Mouse (Mus musculus) kidney, embryonic 15.5 days (tissue): ENCODE measurements around the gene Fam118a. TPM values are rescaled to one million over a fixed set of nuclear protein-coding genes. Genes with fewer than 3 reads are reported as not detected.
"Not testable (repeated sequence)": the region's sequence is repeated elsewhere in the genome, so short reads cannot be mapped to it uniquely, and the experiment has no call there.

Experiments
- ATAC-seq: fragments of 200-750 bp; cut with Nextera tagmentation; replicated peaks from 2 replicates; pipeline ENCODE4 v1.8.0; 2017; ENCODE audit warnings: moderate TSS enrichment; ENCODE audit not compliant: low FRiP score
- H3K27ac ChIP-seq: fragments of 300-500 bp; sonication (generic); 2 replicates; pipeline ENCODE4 v1.5.1; 2015; ENCODE audit warnings: mild to moderate bottlenecking, inconsistent platforms
- H3K27me3 ChIP-seq: fragments of 300-500 bp; sonication (generic); 2 replicates; pipeline ENCODE4 v1.6.1; 2015; ENCODE audit warnings: inconsistent platforms
- H3K36me3 ChIP-seq: fragments of 300-500 bp; sonication (generic); 2 replicates; pipeline ENCODE4 v1.6.1; 2015; ENCODE audit warnings: inconsistent platforms
- H3K4me1 ChIP-seq: fragments of 300-500 bp; sonication (generic); 2 replicates; pipeline ENCODE4 v1.6.1; 2015; ENCODE audit warnings: inconsistent platforms
- H3K4me2 ChIP-seq: fragments of 300-500 bp; sonication (generic); 2 replicates; pipeline ENCODE4 v1.6.1; 2015; ENCODE audit warnings: moderate library complexity, mild to moderate bottlenecking, inconsistent platforms
- H3K4me3 ChIP-seq: fragments of 300-500 bp; sonication (generic); replicated peaks from 2 replicates; pipeline ENCODE4 v1.5.1; 2015; ENCODE audit warnings: mild to moderate bottlenecking, inconsistent platforms
- H3K9ac ChIP-seq: fragments of 300-500 bp; sonication (generic); 2 replicates; pipeline ENCODE4 v1.6.1; 2015; ENCODE audit warnings: mild to moderate bottlenecking, inconsistent platforms
- H3K9me3 ChIP-seq: fragments of 300-500 bp; sonication (generic); replicated peaks from 2 replicates; pipeline ENCODE4 v1.6.1; 2016; ENCODE audit warnings: inconsistent platforms
- WGBS: fragments of 180-500 bp; shearing (Covaris S2); methylation state at CpG from one replicate; pipeline ENCODE4 v1.1.7; 2015; ENCODE audit warnings: mixed read lengths; 5-methylcytosine and 5-hydroxymethylcytosine counted together
- polyA plus RNA-seq: library from polyadenylated mRNA; unstranded; fragments of >200 nt; fragmentation: Nextera tagmentation; extraction: Ambion mirVana; gene quantifications from 2 replicates; pipeline ENCODE4 v1.2.1, GENCODE M21; 2015

Fam118a gene
- polyA plus RNA-seq, 1 experiment from 2014 or later, result 23.0 TPM

- no peak overlapping the region for H3K4me3 ChIP-seq
- H3K4me1 ChIP-seq, result peaks cover 1% of the 10 kb centered on the region; the same call in 1 of the 2 replicates
- WGBS, result 74% methylated on average over 4 of the region's 4 CpGs
- H3K36me3 ChIP-seq, result no peaks in the 10 kb centered on the region
- no peaks in the 10 kb centered on the region for H3K9me3 ChIP-seq
- H3K27ac ChIP-seq, result no peak overlapping the region
- H3K4me2 ChIP-seq, result no peak overlapping the region
- H3K27me3 ChIP-seq, result peaks cover 5% of the 10 kb centered on the region
- ATAC-seq, result no peak
- no peak overlapping the region for H3K9ac ChIP-seq
Measured at GRCm38 (mm10) chr15:85022211-85022610, 6.5 kb upstream of the Fam118a start.

DNA sequence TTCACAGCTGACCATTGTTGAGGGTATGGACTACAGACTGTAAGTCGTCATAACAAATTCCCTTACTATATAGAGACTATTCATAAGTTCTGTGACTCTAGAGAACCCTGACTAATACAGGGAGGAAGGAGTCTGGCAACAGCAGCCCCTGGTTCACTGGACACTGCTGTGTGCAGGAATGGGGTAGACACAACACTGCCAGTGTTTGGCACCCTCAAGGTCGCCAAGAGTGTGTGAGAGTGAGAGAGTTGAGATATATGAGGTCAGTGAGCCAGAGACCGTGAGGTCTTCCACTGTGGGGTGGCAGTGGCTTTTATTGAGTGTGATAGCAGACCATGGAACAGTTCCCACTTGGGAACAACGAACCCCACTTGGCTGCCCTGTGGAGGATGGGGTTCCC is 2.6 kb upstream of the Fam118a start:
- H3K9me3 ChIP-seq, result no peaks in the 10 kb centered on the region
- no peak overlapping the region for H3K4me3 ChIP-seq
- no peak overlapping the region for H3K9ac ChIP-seq
- H3K4me1 ChIP-seq, result no peaks in the 10 kb centered on the region
- H3K27ac ChIP-seq, result no peak overlapping the region
- H3K4me2 ChIP-seq, result no peak overlapping the region
- no peaks in the 10 kb centered on the region for H3K27me3 ChIP-seq
- H3K36me3 ChIP-seq, result no peaks in the 10 kb centered on the region
- no peak for ATAC-seq
- WGBS, result 77% methylated on average over 4 of the region's 4 CpGs

DNA sequence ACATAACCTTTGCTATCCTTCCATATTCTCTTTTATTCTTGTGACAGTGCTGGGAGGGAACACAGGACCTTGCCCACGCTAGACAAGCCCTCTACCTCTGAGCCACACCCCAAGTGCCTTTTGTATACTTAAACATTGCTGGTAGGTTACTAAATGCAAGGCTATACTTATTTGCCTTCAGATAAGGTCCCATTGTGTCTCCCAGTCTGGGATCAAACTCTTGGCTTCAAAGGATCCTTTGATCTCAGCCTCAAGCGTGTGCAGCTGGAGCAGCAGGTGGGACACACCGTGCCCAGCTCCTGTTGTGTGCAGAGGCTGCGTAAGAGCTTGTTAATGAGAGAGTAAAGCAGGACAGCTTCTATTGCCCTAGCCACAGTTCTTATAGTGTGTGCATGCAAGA is 1.0 kb upstream of the Fam118a start:
- no peak for ATAC-seq
- no peaks in the 10 kb centered on the region for H3K36me3 ChIP-seq
- WGBS, result 45% methylated on average over 4 of the region's 4 CpGs

GRCm38 (mm10) chr15:85030643-85031042 is 1.9 kb downstream of the Fam118a start:
- H3K4me1 ChIP-seq, H3K4me2 ChIP-seq, H3K9me3 ChIP-seq, H3K36me3 ChIP-seq, ATAC-seq, H3K4me3 ChIP-seq, H3K27me3 ChIP-seq, H3K27ac ChIP-seq, H3K9ac ChIP-seq: not testable (repeated sequence)
- 79% methylated on average over 1 of the region's 1 CpGs for WGBS

More for the DNA sequence above, 1.0 kb upstream of the Fam118a start:
- H3K27ac ChIP-seq, result no peak overlapping the region
- no peak overlapping the region for H3K4me3 ChIP-seq
- no peaks in the 10 kb centered on the region for H3K4me1 ChIP-seq
- H3K27me3 ChIP-seq, result no peaks in the 10 kb centered on the region
- H3K9me3 ChIP-seq, result no peaks in the 10 kb centered on the region
- H3K9ac ChIP-seq, result no peak overlapping the region
- no peak overlapping the region for H3K4me2 ChIP-seq

DNA sequence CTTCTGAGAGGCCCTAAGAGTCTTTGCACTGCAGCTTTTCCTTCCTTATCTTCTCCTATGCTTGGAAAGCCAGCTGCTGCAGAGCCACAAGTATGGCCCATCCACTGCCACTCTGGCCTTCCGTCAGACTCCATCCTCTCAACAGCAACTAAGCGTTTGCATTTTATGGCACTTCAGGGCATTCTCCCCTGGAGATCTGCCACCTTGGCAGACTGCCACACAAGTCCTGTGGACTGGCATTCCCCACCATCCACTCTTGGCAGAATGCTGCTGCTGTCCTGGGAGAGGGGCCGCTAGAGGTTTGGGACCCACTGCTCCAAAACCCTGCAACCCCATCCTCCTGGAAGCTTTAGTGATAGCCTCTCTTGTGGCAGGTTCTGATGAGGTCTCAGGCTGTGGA is 3.1 kb downstream of the Fam118a start:
- 0 out of 2 replicates have a peak, but pooled peaks cover 6% of the 10 kb centered on the region for H3K27me3 ChIP-seq
- H3K4me2 ChIP-seq, result no peak overlapping the region
- no peak overlapping the region for H3K4me3 ChIP-seq
- H3K36me3 ChIP-seq, result no peaks in the 10 kb centered on the region
- ATAC-seq, result no peak
- peaks cover 6% of the 10 kb centered on the region for H3K4me1 ChIP-seq
- H3K9ac ChIP-seq, result no peak overlapping the region
- WGBS, result 65% methylated on average over 3 of the region's 3 CpGs
- no peak overlapping the region for H3K27ac ChIP-seq
- no peaks in the 10 kb centered on the region for H3K9me3 ChIP-seq

GRCm38 (mm10) chr15:85033916-85034315 is 5.2 kb downstream of the Fam118a start:
- H3K9ac ChIP-seq, ATAC-seq, H3K9me3 ChIP-seq, H3K27me3 ChIP-seq, H3K36me3 ChIP-seq, H3K4me2 ChIP-seq, H3K4me3 ChIP-seq: not testable (repeated sequence)
- WGBS, result 33% methylated on average over 7 of the region's 7 CpGs
- Histone ChIP-seq H3K27ac (0 out of 2 replicates have a peak overlapping the region, but pooled peaks have one; percentile 10), H3K4me1 (peaks cover 22% of the 10 kb centered on the region)

- Histone ChIP-seq H3K27me3 (0 out of 2 replicates have a peak, but pooled peaks cover 6% of the 10 kb centered on the region), H3K36me3 (no peaks in the 10 kb centered on the region), H3K4me2 (peak overlapping the region; percentile 93), H3K4me1 (peaks cover 26% of the 10 kb centered on the region), H3K9me3 (no peaks in the 10 kb centered on the region), H3K4me3 (peak overlapping the region; percentile 77), H3K9ac (peak overlapping the region; percentile 88), H3K27ac (peak overlapping the region; percentile 76)
- peak; percentile 96 for ATAC-seq
- under 1% methylated on average over 72 of the region's 75 CpGs for WGBS
Measured at GRCm38 (mm10) chr15:85036566-85037342, 8.0 kb downstream of the Fam118a start.

- Histone ChIP-seq H3K9ac (peak overlapping the region; percentile 88), H3K4me1 (peaks cover 31% of the 10 kb centered on the region), H3K9me3 (no peaks in the 10 kb centered on the region), H3K36me3 (no peaks in the 10 kb centered on the region), H3K27ac (peak overlapping the region; percentile 76; the same call in 1 of the 2 replicates), H3K4me2 (peak overlapping the region; percentile 93), H3K27me3 (0 out of 2 replicates have a peak, but pooled peaks cover 6% of the 10 kb centered on the region), H3K4me3 (peak overlapping the region; percentile 77)
- ATAC-seq, result no peak
- 6% methylated on average over 8 of the region's 8 CpGs for WGBS
Measured at GRCm38 (mm10) chr15:85037343-85037690, 8.6 kb downstream of the Fam118a start.

GRCm38 (mm10) chr15:85041546-85042225 is 12.9 kb downstream of the Fam118a start:
- no peak for ATAC-seq
- H3K27me3 ChIP-seq, result no peaks in the 10 kb centered on the region
- no peaks in the 10 kb centered on the region for H3K9me3 ChIP-seq
- no peak overlapping the region for H3K4me2 ChIP-seq
- peaks cover 14% of the 10 kb centered on the region for H3K36me3 ChIP-seq
- no peak overlapping the region for H3K4me3 ChIP-seq
- H3K27ac ChIP-seq, result peak overlapping the region; percentile 80
- WGBS, result 85% methylated on average over 10 of the region's 10 CpGs
- H3K9ac ChIP-seq, result no peak overlapping the region
- H3K4me1 ChIP-seq, result peaks cover 38% of the 10 kb centered on the region

GRCm38 (mm10) chr15:85042361-85042954 is 13.7 kb downstream of the Fam118a start:
- peaks cover 35% of the 10 kb centered on the region for H3K4me1 ChIP-seq
- no peaks in the 10 kb centered on the region for H3K9me3 ChIP-seq
- ATAC-seq, result peak; percentile 66
- WGBS, result 19% methylated on average over 4 of the region's 4 CpGs
- H3K36me3 ChIP-seq, result peaks cover 19% of the 10 kb centered on the region
- no peak overlapping the region for H3K4me2 ChIP-seq
- no peak overlapping the region for H3K4me3 ChIP-seq
- no peak overlapping the region for H3K9ac ChIP-seq
- H3K27ac ChIP-seq, result peak overlapping the region; percentile 80
- no peaks in the 10 kb centered on the region for H3K27me3 ChIP-seq

DNA sequence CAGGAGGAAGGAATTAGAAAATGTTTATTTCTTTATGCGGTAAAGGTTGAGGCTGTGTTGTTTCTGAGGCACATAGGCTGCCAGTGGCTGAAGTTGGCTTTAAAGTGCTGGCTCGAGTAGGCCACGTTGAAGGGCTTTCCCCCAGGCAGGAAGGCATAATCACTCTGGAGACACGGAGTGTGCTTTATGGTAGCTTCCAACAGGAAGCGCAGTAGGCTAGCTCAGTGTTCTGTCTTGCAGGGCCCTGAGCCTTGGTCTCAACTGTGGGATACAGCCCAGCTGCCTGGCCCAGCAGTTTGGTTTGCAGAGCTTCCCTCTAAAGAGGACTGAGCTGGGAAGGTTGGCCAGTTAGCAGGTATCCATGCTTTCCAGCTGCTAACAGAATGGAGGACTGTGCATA is 14.4 kb downstream of the Fam118a start:
- no peaks in the 10 kb centered on the region for H3K9me3 ChIP-seq
- no peak overlapping the region for H3K4me2 ChIP-seq
- H3K27ac ChIP-seq, result peak overlapping the region; percentile 80
- peaks cover 29% of the 10 kb centered on the region for H3K4me1 ChIP-seq
- H3K4me3 ChIP-seq, result no peak overlapping the region
- no peak for ATAC-seq
- H3K9ac ChIP-seq, result no peak overlapping the region
- WGBS, result 42% methylated on average over 5 of the region's 5 CpGs
- peaks cover 24% of the 10 kb centered on the region for H3K36me3 ChIP-seq
- H3K27me3 ChIP-seq, result no peaks in the 10 kb centered on the region

DNA sequence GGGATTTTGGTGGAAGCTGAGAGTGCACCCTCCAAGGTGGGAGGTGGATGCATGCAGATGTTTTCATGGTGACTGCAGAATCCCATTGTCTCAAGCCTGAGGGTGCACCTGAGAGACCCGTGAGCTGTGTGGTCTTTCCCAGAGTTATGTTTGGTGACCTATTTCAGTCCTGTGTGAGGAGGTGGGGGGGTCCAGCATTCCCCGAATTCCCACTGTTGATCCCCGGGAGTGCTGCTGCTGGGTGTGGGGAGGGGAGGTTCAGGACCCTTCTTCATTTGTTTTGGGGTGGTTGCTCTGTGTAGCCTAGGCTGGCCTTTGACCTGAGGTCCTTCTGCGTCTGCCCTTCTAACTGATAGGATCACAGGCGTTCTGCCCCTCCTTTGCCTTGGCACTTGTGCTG is 15.0 kb downstream of the Fam118a start:
- Histone ChIP-seq H3K4me1 (peaks cover 24% of the 10 kb centered on the region), H3K27ac (no peak overlapping the region), H3K4me3 (no peak overlapping the region), H3K9me3 (no peaks in the 10 kb centered on the region), H3K27me3 (no peaks in the 10 kb centered on the region), H3K4me2 (no peak overlapping the region), H3K9ac (no peak overlapping the region), H3K36me3 (peaks cover 30% of the 10 kb centered on the region)
- no peak for ATAC-seq
- WGBS, result 74% methylated on average over 5 of the region's 5 CpGs
